Mouse (Mus musculus) spleen, embryonic (tissue): ENCODE data around the gene Cth.

Source experiments
- CTCF ChIA-PET: fragments of 350-600 bp; sonication (Branson Sonifier 250); formaldehyde crosslinking; loops from one replicate; lab custom pipeline; 2022; lab: Charles Lee

Gene Cth

DNA sequence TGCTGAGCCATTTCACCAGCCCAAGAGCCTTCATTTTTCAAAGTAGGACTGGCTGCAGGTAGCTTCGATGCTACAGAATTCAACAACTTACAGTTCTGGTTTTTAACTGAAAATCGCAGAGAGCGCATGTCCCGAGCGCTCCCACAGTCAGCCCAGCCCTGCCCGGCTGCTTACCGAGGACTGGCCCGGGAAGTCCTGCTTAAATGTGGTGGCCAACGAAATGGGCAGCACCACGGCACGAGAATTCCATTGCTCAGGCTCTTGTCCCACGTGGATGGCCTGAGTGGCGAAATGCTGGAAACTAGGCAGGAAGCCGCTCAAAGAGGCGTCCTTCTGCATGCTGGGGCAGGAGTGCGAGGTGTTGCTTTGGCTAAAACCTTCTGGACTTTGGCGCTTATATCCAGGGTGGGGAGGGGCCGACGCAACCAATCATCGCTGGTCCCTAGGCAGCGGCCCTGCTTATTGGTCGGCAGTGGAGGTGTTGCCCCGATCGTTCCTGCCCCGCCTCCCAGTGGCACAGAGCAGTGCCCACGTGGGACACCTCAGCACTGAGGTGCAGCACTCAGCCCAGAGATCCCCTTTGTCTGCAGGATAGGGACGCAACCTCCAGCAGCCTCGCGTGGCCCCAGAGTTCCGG lies at the start of gene Cth:
Cth (minus strand) TSS at position 386 of the 637 bp plus-strand sequence.
- CTCF ChIA-PET, result no interaction called here

DNA sequence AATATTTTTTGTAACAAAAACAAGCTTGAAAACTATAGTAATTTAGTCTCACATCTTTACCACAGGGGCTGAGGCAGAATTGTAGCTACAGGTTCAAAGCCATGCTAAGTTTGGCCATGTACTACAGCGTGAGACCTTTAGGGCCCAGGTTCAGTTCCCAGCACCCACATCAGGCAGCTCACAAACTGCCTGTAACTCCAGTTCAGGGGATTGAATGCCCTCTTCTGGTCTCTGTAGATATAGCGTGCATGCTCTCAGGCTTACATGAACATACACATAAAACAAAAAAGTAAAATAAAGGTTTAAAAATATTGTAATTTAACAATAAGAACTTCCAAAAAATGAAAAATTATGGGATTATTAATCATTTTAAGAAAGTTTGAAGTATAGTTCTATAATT lies 48.4 kb upstream of the Cth start:
- CTCF ChIA-PET, result no interaction called here

DNA sequence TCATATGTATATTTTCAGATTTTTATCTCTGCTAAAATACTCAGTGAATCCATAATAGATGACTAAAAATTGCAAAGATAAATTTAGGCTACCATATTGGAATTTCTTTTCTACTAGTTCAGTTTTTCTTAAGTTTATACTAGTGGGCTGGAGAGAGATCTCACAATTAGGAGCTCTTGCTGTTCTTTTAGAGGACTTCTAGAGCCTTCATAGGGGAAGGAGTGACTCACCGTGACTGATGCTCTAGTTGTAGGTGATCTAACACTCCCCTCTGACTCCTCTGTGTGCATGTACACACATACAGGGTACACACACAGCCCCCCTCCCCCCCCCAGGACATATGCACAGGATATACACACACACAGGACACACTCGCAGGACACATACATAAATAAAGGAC lies 46.3 kb upstream of the Cth start:
- CTCF ChIA-PET, result no interaction called here

DNA sequence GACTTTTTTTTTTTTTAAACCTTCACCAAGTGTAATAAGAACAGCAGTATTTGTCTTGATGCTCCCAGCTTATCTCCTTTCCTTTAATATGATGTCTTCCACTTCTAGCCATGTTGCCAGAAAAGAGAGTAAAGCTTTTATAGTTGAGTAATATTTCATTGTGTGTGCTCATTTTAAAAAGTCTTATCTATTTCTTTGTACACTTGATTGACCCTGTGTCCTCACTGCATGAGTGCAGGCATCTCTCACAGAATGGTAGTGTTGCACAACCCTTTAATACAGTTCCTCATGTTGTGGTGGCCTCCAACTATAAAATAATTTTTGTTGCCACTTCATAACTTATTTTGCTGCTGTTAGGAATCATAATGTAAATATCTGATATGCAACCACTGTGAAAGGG lies 32.4 kb upstream of the Cth start:
- CTCF ChIA-PET, result no interaction called here

DNA sequence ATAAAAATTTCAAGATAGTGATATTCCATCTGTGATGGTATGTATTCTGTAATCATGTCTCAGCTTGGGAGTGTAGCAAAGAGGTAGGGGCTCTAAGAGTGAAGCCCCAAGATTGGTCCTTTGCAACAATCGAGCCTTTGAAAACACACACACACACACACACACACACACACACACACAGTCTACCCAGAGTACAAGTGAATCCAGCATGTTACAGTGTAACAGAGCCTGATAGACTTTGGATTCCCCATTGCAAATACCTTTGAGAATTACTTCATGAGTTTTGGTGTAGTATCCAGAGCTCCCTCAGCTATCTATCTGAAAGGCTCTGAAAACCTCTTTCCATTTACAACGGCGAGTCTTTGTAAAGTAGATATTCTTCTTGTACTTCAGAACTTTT lies 31.3 kb upstream of the Cth start:
- CTCF ChIA-PET, result interaction anchor here (0.6 kb wide), 1 partner anchor 249 kb away, joined by 3 read pairs; no protein-coding TSS in a partner anchor

DNA sequence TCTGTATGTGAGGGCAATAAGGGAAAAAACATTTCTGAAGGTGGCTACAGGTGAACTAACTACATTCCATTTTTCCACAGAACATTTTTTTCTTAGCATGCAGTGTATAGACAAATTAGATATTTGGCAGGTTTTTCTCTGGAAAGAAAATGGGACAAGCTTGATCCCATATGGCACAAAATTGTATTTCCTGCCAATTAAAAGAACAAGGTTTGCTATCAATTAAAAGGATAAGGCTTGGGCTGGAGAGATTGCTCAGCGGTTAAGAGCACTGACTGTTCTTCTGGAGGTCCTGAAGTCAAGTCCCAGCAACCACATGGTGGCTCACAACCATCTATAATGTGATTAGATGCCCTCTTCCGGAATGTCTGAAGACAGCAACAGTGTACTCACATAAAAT lies 30.6 kb upstream of the Cth start:
- CTCF ChIA-PET, result no interaction called here

DNA sequence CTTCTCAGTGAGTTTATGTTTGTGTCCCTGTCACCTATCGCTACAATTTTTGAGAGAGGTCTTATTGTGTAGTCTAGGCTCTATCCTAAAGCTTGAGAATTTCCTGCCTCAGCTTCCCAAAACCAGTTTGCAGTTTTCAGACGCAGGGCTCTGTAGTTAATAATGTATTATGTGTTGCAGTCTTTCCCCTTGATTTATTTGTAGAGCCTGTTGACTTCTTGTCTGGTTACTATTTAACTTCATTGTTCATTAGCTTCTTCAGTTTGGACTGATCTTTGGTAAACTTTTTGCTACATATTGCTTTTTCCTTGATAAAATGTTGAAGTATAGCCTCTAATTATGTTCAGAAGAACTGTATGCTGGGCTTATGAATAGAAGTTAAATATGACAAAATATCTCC lies 27.8 kb upstream of the Cth start:
- CTCF ChIA-PET, result no interaction called here

DNA sequence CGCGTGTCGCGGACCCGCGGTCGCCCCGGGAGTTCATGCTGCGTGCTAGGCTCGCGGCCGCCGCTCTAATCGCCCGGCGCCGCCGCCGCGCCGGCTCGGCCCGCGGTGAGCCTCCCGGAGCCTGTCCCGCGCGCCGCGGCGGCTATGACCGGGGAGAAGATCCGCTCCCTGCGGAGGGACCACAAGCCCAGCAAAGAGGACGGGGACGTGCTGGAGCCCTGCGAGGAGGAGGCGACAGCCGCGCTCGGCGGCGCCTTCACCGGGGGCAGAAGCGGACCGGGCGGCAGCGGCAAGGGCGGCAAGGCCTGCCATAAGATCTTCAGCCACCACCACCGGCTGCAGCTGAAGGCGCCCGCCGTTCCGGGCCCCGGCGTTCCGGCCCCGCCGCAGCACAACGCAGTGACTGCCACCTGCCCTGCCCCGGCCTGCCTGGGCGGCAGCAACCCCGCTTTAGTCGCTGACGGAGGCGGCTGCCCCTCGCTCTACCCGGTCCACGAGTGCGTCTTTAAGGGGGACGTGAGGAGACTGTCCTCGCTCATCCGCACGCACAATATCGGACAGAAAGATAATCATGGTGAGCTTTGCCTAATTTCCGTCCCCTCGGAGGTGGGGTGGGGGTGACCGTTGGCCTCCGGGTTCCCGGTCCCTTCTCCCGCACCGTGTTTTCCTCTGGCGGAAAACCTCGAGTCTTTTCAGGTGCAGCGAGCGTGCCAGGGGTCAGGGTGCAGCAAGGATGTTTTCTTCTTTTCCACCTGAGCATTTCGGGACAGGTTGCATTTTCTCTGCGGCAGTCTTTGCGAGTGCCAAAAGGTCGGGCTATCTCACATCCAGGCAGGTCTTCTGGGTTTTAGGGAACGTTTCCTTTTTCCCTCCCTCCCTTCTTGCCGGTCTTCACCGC lies 22.8 kb upstream of the Cth start:
- CTCF ChIA-PET, result interaction anchor here (0.6 kb wide), 1 partner anchor 61 kb away, joined by 3 read pairs; no protein-coding TSS in a partner anchor

DNA sequence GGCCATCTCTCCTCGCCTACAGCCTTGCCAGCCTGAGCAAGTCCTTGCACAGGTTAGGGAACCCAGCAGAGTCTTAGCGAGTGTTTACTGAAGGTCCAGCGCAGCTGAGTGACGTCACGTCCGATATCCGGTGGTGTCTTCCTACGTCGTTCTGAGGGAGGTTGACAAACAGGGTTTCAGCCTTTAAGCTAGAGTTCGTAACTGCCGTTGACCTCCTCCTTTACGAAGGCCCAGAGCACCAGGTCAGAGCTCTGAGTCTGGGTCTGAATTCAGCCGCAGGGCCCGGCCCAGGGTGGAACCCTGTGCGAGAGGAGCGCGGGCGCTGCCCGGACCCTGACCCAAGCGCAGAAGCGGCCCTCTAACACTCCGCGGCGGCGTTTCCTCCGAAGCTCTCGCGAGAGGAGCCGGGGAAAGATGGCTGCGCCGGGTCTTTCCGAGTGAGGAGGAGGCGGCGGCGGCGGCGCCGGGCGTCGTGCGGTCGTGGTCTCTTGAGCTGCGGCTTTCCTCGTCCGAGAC lies 22.0 kb upstream of the Cth start, which contains the start of gene Ankrd13c:
Ankrd13c (plus strand) TSS at position 397 of the 516 bp plus-strand sequence.
- CTCF ChIA-PET, result interaction anchor here (0.6 kb wide), 1 partner anchor 61 kb away, joined by 3 read pairs; no protein-coding TSS in a partner anchor

DNA sequence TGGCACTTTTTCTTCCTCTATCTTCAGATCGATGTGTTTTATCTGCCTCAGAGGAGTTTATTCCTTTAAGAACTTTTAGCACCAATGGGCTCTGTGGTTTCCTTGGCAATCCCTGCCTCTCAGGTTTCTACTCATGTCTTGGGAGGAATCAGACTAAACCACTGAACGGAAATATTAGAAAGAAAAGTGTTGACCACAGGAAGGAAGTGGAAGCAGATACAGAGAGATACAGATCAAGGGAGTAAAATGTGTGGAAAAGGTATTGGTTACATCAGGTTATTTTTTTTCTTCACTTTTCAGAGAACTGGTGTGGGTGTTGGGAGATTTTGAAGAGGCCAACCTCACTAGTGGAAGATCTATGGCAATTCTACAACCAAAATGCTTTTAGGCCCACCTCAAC lies 13.7 kb upstream of the Cth start:
- CTCF ChIA-PET, result no interaction called here

DNA sequence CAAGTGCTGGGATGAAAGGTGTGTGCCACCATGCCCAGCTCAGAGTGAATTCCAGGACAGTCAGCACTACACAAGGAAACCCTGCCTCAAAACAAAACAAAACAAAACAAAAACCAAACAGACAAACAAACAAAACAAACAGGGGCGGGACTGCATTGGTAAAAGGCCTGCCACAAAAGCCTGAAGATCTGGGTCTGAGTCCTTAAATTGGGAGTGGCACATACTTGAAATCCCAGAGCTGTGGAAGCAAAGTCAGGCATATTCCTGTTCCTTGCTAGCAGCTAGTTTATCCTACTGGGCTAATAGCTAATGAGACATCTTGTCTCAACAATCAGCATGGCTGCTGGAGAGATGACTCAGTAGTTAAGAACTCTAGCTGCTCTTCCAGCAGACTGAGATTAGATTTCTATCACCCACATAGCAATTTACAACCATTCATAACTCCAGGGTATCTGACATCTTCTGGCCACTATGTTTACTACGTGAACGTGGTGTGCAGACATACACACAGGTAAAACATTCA lies 9.5 kb upstream of the Cth start:
- CTCF ChIA-PET, result no interaction called here

DNA sequence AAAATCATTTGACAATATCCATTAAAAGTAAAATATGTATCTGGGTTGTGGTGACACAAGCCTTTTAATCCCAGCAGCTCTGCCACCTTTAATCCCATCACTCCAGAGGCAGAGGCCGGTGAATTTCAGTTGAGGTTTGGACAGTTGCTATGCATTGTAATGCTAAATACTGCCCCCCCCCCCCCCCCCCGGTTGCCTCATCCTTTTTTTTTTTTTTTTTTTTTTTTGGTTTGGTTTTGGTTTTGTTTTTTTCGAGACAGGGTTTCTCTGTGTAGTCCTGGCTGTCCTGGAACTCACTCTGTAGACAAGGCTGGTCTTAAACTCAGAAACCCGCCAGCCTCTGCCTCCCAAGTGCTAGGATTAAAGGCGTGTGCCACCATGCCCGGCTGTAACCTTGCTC lies 8.3 kb upstream of the Cth start:
- CTCF ChIA-PET, result interaction anchor here (0.5 to 0.8 kb wide), 2 partner anchors 46 to 153 kb away, joined by 3 to 11 read pairs; no protein-coding TSS in a partner anchor

DNA sequence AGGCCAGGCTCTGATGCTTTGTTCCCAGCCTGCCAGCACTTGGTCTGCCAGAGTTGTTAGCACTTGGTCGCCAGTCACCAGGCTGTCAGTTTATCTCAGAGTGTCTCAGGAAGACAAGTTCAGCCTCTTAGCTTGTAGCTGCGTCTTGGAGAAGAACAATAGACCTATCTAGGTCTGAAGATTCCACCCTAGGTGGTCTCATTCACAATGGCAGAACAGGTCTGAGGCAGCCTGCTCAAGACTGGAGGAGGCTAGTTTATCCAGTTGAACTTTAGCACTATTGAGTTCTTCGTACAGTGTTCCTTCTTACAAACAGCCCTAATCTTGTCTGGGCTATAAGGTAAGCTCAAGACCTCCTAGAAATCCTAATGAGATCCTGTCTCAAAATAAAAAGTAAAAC lies 7.2 kb upstream of the Cth start:
- CTCF ChIA-PET, result no interaction called here

DNA sequence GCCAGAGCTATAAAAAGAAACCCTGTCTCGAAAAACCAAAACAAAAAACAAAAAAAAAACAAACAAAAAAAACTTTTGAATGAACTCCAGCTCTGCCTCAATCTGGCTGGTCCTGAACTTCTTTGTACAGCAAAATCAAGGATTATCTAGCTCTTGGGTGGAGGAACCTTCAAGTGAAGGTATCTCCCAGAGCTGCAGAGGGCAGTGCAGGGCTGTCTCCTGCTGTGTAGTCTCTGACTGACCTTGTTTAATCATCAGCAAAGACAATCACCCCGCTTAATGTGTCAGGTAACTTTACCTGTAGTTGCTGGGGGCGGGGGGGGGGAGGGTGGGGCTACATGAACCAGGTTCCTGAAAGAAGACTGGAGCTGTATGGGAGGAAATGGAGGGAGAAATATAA lies 6.7 kb upstream of the Cth start:
- CTCF ChIA-PET, result no interaction called here

DNA sequence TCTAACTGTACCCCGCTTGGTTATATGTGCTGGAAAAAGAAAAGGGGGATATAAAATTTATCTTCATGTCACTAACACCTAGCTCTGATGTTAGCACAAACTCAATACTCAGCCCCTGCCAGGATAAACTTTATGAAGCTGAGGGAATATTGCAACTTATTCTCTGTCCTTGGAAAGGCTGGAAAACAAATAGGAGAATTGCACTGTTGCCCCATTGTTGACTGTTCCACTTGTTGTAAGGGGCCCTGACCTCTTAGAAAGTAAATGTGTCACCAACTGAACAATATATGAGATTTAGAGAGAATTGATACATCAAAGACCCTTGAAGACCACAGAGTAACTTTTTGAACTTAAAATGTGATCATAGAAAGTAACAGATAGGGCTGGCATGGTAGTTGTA lies 4.5 kb upstream of the Cth start:
- CTCF ChIA-PET, result no interaction called here

DNA sequence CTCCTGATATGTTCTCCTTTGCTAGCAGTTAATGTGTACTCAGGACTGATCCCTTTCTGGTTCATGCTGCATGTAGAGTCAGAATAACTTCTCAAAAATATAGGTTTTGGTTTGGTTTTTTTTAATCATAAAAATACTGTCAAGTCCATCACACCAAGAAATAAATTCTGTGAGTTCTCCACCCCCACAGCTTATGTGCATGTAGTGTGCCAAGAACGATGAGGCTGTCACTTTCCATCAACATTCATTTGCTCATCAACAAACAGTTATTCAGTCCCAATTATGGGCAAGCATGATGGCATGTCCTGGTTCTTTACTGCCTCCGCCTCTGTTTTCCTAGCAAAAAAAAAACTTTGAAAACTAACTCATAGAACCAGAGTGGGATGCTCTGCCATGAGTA lies 3.9 kb upstream of the Cth start:
- CTCF ChIA-PET, result no interaction called here

DNA sequence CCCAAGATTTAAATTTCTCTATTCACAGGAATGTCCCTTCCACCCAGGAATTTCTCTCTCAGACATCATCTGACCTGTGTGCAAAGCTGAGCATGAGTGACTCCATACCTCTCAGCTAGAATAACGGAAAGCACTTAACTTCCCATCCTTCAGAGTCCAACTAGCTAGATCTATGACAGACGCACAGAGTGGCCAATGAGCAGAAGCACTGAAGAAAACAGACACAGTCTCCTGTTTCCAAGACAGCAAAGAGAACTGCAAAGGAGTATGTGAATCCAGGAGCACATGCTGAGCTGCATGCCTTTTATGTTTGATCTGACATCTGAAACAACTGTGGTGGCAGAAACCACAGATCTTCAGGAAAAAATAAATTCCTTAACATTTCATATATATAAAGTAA lies 1.9 kb upstream of the Cth start:
- CTCF ChIA-PET, result no interaction called here

DNA sequence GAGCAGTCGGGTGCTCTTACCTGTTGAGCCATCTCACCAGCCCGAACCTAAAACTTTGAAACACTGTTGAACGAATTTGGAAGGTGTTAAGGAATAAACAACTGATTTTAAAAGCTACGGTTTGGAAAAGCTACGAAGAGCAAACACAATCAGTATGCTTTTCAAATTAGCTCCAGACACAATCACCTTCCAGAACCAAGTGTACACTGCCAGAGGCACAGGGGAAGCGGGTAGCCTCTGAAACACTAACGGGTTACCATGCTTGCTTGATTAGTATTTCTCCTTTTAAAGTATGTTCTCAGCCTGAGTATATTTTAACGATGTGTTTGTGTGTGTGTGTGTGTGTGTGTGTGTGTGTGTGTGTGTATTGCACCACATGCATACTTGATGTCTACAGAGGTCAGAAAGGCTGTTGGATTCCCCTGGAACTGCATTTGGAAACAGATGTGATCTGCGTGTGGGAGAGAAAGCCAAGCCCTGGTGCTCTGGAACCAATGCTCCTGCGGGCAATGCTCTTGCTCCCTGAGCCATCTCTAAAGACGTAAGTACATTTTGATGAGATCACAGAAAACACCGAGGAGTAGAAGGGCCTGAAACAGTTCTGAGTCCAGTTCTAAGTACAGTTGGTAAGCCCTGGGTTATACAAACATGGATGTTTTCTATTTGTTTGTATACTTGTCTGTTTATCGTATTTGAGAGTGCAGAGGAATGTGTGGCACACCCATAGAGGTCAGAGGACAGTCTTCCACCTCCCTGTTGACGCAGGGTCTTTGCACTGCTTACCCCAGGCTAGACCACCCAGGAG lies 1.0 kb upstream of the Cth start:
- CTCF ChIA-PET, result no interaction called here

DNA sequence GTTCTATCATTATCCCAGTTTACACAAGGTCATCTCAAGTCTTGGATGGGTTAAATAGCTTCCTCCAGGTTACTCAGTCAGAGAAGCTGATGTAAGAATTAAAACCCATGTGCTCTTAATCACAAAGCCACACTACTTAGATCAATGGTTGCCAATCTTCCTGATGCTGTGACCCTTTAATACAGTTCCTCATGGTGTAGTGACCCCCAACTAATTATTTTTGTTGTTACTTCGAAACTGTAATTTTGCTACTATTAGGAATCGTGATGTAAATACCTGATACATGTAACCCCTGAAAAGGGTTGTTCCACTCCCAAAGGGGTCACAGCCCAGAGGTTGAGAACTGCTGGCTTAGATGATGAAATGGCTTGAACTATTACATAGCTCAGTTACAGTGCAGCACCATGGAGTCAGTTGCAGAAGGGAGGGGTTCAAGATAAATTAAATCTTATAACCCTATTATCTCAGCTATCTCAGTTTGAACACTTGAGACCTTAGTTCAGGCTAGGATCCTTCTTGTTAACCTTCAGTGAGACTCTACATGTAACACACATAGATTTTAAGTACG lies 1.5 kb downstream of the Cth start:
- CTCF ChIA-PET, result no interaction called here

DNA sequence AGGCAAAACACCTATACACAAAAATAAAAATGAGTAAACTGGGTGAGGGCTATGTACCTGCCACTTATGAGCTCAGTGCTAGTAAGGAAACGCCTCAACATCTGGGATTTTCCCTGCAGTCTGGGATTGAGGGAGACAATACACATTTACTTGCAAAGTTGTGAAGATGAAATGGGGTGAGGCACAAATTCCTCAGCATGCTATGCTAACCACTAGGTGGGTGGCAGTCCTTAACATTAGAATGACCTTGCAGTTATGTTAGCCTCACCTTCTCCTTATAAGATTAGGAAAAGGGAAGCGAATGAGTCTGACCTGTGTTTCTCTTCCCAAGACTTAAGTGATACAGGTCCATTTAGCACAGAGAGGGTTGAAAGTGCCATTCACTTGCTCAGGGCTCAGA lies 3.5 kb downstream of the Cth start:
- CTCF ChIA-PET, result no interaction called here

DNA sequence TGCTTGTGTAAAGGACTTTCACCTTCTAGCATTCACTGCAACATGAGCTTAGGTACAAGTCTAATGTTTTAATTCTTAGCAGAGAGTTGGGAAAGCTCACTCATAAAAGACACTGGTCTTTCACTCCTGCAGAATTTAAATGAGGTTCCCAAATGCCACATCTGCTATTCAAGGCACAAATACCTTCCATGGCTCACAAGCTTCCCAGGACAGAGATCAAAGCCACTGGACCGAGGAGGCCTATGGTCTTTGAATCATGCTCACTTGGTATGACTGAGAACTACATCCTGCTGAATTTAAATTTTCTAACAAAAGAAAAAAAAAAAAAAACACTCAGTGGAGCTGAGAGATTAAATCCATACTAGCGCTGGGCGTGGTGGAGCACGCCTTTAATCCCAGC lies 8.5 kb downstream of the Cth start:
- CTCF ChIA-PET, result no interaction called here
